Mouse (Mus musculus): ENCODE measurements around the gene Rasl12. TPM values are rescaled to one million over a fixed set of nuclear protein-coding genes. Genes with fewer than 3 reads are reported as not detected.
A peak's percentile ranks its signal among the peaks of the same experiment; 100 is the strongest.

The Rasl12 gene
- polyA plus RNA-seq, 2 experiments, result 0.04 to 0.12 TPM

DNA sequence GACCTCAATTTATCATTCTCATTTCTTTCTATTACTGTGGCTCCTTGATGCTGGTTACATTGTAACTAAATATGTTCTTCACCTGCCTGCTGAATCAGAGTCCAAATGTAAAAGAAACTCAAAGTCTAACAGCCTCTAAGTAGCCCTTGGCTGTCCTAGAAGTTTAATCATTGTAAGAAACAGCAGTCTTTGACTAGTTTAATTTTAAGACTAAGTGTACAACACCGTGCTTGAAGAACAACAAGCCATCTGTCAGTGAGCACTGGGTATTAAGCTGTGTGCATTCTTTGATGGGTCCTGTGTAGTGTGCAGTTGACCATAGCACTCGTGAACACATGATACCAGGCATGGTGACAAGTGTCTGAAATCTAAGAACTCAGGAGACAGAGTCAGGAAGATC is 29.2 kb downstream of the Rasl12 start:
- no peaks in the 10 kb centered on the region for H3K9me3 ChIP-seq (ENCODE audit: control insufficient read depth, low read length)
- no peak overlapping the region for H3K4me2 ChIP-seq (ENCODE audit: low read depth)
- H3K36me3 ChIP-seq (replicated peaks; ENCODE audit: control insufficient read depth, insufficient read depth, low read depth), result no peaks in the 10 kb centered on the region
- H3K4me1 ChIP-seq (replicated peaks; ENCODE audit: control insufficient read depth in 2 of 2, insufficient read depth in 2 of 2, low read length in 1 of 2), result no peaks in the 10 kb centered on the region
- TF ChIP-seq EP300 (IDR thresholded peaks at IDR 0.05; ENCODE audit: low read depth) (no peak), CTCF (IDR thresholded peaks at IDR 0.05; ENCODE audit: low read depth) (no peak)
- DNase-seq (ENCODE audit: low read depth in 3 of 3, low spot score in 3 of 3) (no peak), ATAC-seq (ENCODE audit: insufficient read depth) (no peak)
- H3K4me3 ChIP-seq (ENCODE audit: insufficient read depth in 1 of 2, low read depth in 2 of 2, low read length in 2 of 2), result no peak overlapping the region
- H3K9ac ChIP-seq (replicated peaks), result no peak overlapping the region
- H3K27me3 ChIP-seq (ENCODE audit: control insufficient read depth, insufficient read depth, low read length), result no peaks in the 10 kb centered on the region
- H3K27ac ChIP-seq, result no peak overlapping the region
- WGBS (ENCODE audit: insufficient replicate concordance), result 52% methylated on average over 2 of the region's 2 CpGs

- TF ChIP-seq CTCF (IDR thresholded peaks at IDR 0.05; ENCODE audit: low read depth) (no peak), EP300 (IDR thresholded peaks at IDR 0.05; ENCODE audit: low read depth) (no peak)
- ATAC-seq (ENCODE audit: insufficient read depth), result no peak
- H3K36me3 ChIP-seq (replicated peaks; ENCODE audit: control insufficient read depth, insufficient read depth, low read depth), result no peaks in the 10 kb centered on the region
- H3K4me3 ChIP-seq (ENCODE audit: insufficient read depth in 1 of 2, low read depth in 2 of 2, low read length in 2 of 2), result no peak overlapping the region
- H3K9ac ChIP-seq (replicated peaks), result no peak overlapping the region
- no peak for DNase-seq (ENCODE audit: low read depth in 3 of 3, low spot score in 3 of 3)
- H3K27me3 ChIP-seq (ENCODE audit: control insufficient read depth, insufficient read depth, low read length), result no peaks in the 10 kb centered on the region
- 69% methylated on average over 5 of the region's 5 CpGs for WGBS (ENCODE audit: insufficient replicate concordance)
- H3K4me1 ChIP-seq (replicated peaks; ENCODE audit: control insufficient read depth in 2 of 2, insufficient read depth in 2 of 2, low read length in 1 of 2), result no peaks in the 10 kb centered on the region
- H3K27ac ChIP-seq, result no peak overlapping the region
- H3K9me3 ChIP-seq (ENCODE audit: control insufficient read depth, low read length), result no peaks in the 10 kb centered on the region
- H3K4me2 ChIP-seq (ENCODE audit: low read depth), result no peak overlapping the region
These were observed 29.7 kb downstream of the Rasl12 start for GRCm38 (mm10) chr9:65428003-65428402.

DNA sequence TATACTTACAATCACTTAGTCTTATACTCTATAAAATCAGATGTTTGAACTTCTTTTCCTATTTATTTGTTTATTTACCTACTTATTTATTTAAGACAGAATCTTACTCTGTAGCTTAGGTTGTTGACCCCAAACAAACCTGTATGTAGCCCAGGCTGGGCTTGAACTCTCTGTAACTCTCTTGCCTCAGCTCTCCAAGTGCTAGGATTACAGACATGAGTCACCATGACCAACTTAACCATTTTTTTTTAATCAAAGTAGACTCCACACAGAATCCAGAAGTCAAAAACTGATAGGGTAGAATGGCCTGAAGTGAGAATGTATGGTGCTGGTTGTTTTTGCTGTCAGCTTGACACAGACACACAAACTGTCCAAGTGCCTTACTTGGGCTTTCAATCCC is 32.1 kb downstream of the Rasl12 start:
- Histone ChIP-seq H3K4me3 (ENCODE audit: insufficient read depth in 1 of 2, low read depth in 2 of 2, low read length in 2 of 2) (no peak overlapping the region), H3K4me2 (ENCODE audit: low read depth) (no peak overlapping the region), H3K27ac (no peak overlapping the region), H3K4me1 (replicated peaks; ENCODE audit: control insufficient read depth in 2 of 2, insufficient read depth in 2 of 2, low read length in 1 of 2) (0 out of 4 replicates have a peak, but pooled peaks cover 0 to 2% of the 10 kb centered on the region in 2 experiments), H3K36me3 (replicated peaks; ENCODE audit: control insufficient read depth, insufficient read depth, low read depth) (no peaks in the 10 kb centered on the region), H3K9me3 (ENCODE audit: control insufficient read depth, low read length) (no peaks in the 10 kb centered on the region), H3K27me3 (ENCODE audit: control insufficient read depth, insufficient read depth, low read length) (no peaks in the 10 kb centered on the region), H3K9ac (replicated peaks) (no peak overlapping the region)
- TF ChIP-seq EP300 (IDR thresholded peaks at IDR 0.05; ENCODE audit: low read depth) (no peak), CTCF (IDR thresholded peaks at IDR 0.05; ENCODE audit: low read depth) (no peak)
- ATAC-seq (ENCODE audit: insufficient read depth) (no peak), DNase-seq (ENCODE audit: low read depth in 3 of 3, low spot score in 3 of 3) (no peak)

DNA sequence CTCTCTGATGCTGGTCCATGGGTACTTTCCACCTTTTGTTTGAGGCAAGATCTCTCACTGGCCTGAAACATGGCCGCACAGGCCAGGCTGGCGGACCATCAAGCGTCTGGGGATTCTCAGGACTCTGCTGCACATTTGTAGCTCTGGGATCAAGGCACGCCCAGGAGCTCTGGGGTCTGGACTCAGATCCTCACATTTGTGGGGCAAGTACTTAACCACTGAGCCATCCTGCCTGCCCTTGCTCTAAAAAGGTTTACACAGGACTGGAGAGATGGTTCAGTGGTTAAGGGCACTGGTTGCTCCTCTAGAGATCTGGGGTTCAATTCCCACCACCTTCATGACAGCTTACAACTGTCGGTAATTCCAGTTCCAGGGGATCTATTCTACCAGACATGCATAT is 32.6 kb downstream of the Rasl12 start:
- H3K27ac ChIP-seq, result no peak overlapping the region
- no peaks in the 10 kb centered on the region for H3K9me3 ChIP-seq (ENCODE audit: control insufficient read depth, low read length)
- DNase-seq (ENCODE audit: low read depth in 3 of 3, low spot score in 3 of 3) (no peak), ATAC-seq (ENCODE audit: insufficient read depth) (no peak)
- no peak overlapping the region for H3K4me2 ChIP-seq (ENCODE audit: low read depth)
- no peak overlapping the region for H3K9ac ChIP-seq (replicated peaks)
- 0 out of 4 replicates have a peak, but pooled peaks cover 0 to 2% of the 10 kb centered on the region in 2 experiments for H3K4me1 ChIP-seq (replicated peaks; ENCODE audit: control insufficient read depth in 2 of 2, insufficient read depth in 2 of 2, low read length in 1 of 2)
- TF ChIP-seq EP300 (IDR thresholded peaks at IDR 0.05; ENCODE audit: low read depth) (no peak), CTCF (IDR thresholded peaks at IDR 0.05; ENCODE audit: low read depth) (no peak)
- no peaks in the 10 kb centered on the region for H3K27me3 ChIP-seq (ENCODE audit: control insufficient read depth, insufficient read depth, low read length)
- no peaks in the 10 kb centered on the region for H3K36me3 ChIP-seq (replicated peaks; ENCODE audit: control insufficient read depth, insufficient read depth, low read depth)
- H3K4me3 ChIP-seq (ENCODE audit: insufficient read depth in 1 of 2, low read depth in 2 of 2, low read length in 2 of 2), result no peak overlapping the region
- 86% methylated on average over 5 of the region's 5 CpGs for WGBS (ENCODE audit: insufficient replicate concordance)

DNA sequence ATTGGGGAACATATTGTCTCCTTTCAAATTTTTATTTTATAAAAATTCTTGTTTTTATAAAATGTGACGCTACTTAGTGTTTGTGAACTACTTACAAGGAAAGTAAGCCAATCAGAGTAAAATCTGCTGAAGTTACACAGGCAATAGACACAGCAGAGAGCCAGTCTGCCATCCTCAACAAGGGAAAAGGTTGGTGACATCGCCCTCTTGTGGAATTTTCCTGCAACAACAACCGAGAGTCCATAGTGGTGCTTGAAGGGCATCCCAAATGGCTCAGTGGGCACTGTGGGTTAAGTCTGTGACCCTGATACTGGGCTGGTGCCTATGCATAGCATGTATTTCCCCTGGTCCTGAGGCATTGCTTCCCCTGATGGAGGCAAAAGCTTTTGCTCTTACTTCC is 33.9 kb downstream of the Rasl12 start:
- H3K4me2 ChIP-seq (ENCODE audit: low read depth), result no peak overlapping the region
- H3K4me1 ChIP-seq (replicated peaks; ENCODE audit: control insufficient read depth in 2 of 2, insufficient read depth in 2 of 2, low read length in 1 of 2), result peaks cover 4% of the 10 kb centered on the region in 2 experiments; a peak in 1 of 4 replicates
- TF ChIP-seq EP300 (IDR thresholded peaks at IDR 0.05; ENCODE audit: low read depth) (no peak), CTCF (IDR thresholded peaks at IDR 0.05; ENCODE audit: low read depth) (peak; percentile 92)
- H3K4me3 ChIP-seq (ENCODE audit: insufficient read depth in 1 of 2, low read depth in 2 of 2, low read length in 2 of 2), result no peak overlapping the region
- H3K36me3 ChIP-seq (replicated peaks; ENCODE audit: control insufficient read depth, insufficient read depth, low read depth), result no peaks in the 10 kb centered on the region
- H3K27me3 ChIP-seq (ENCODE audit: control insufficient read depth, insufficient read depth, low read length), result no peaks in the 10 kb centered on the region
- ATAC-seq (ENCODE audit: insufficient read depth), result no peak
- H3K27ac ChIP-seq, result no peak overlapping the region
- WGBS (ENCODE audit: insufficient replicate concordance), result 1% methylated on average over 3 of the region's 3 CpGs
- no peak overlapping the region for H3K9ac ChIP-seq (replicated peaks)
- no peaks in the 10 kb centered on the region for H3K9me3 ChIP-seq (ENCODE audit: control insufficient read depth, low read length)
- DNase-seq (ENCODE audit: low read depth in 3 of 3, low spot score in 3 of 3), result peak; percentile 52 to 63 (median 57)
